Mouse (Mus musculus) neural tube, embryonic 11.5 days (tissue): ENCODE measurements around the gene Lcn10. TPM values are rescaled to one million over a fixed set of nuclear protein-coding genes. Genes with fewer than 3 reads are reported as not detected.
A peak's percentile ranks its signal among the peaks of the same experiment; 100 is the strongest.
"Not testable (repeated sequence)": the region's sequence is repeated elsewhere in the genome, so short reads cannot be mapped to it uniquely, and the experiment has no call there.

Experiments used
- ATAC-seq: fragments of 200-750 bp; cut with Nextera tagmentation; 2 replicates; pipeline ENCODE4 v1.8.0; 2017; ENCODE audit warnings: moderate number of reproducible peaks, mild to moderate bottlenecking, moderate TSS enrichment, moderate library complexity; ENCODE audit not compliant: insufficient read depth, low FRiP score, low TSS enrichment
- DNase-seq: peaks from one replicate; pipeline ENCODE4 v3.0.0-alpha.2; 2015; ENCODE audit warnings: low spot score
- H3K27ac ChIP-seq: fragments of 300-500 bp; sonication (generic); 2 replicates; pipeline ENCODE4 v1.5.1; 2014; ENCODE audit warnings: low read depth, mild to moderate bottlenecking, low read length
- H3K27me3 ChIP-seq: fragments of 300-500 bp; sonication (generic); 2 replicates; pipeline ENCODE4 v1.6.1; 2014; ENCODE audit warnings: mild to moderate bottlenecking, low read length, mixed read lengths; ENCODE audit not compliant: control insufficient read depth, insufficient read depth
- H3K36me3 ChIP-seq: fragments of 300-500 bp; sonication (generic); 2 replicates; pipeline ENCODE4 v1.6.1; 2014; ENCODE audit warnings: mild to moderate bottlenecking, low read length, moderate library complexity, mixed read lengths; ENCODE audit not compliant: control insufficient read depth, insufficient read depth
- H3K4me1 ChIP-seq: fragments of 300-500 bp; sonication (generic); 2 replicates; pipeline ENCODE4 v1.6.1; 2014; ENCODE audit warnings: low read length, mixed read lengths; ENCODE audit not compliant: control insufficient read depth, insufficient read depth
- H3K4me2 ChIP-seq: fragments of 300-500 bp; sonication (generic); 2 replicates; pipeline ENCODE4 v1.6.1; 2014; ENCODE audit warnings: low read depth, mild to moderate bottlenecking, moderate library complexity
- H3K4me3 ChIP-seq: fragments of 300-500 bp; sonication (generic); 2 replicates; pipeline ENCODE4 v1.5.1; 2014; ENCODE audit warnings: low read depth, low read length
- H3K9ac ChIP-seq: fragments of 300-500 bp; sonication (generic); 2 replicates; pipeline ENCODE4 v1.6.1; 2014; ENCODE audit warnings: mild to moderate bottlenecking, low read length
- H3K9me3 ChIP-seq: fragments of 300-500 bp; sonication (generic); 2 replicates; pipeline ENCODE4 v1.6.1; 2016; ENCODE audit warnings: low read length; ENCODE audit not compliant: control insufficient read depth
- WGBS: fragments of 180-500 bp; shearing (Covaris S2); extraction: QIAGEN DNeasy Blood & Tissue Kit; methylation state at CpG from one replicate; pipeline ENCODE4 v1.1.7; 2014; 5-methylcytosine and 5-hydroxymethylcytosine counted together
- polyA plus RNA-seq: library from polyadenylated mRNA; unstranded; fragments of >200 nt; fragmentation: Nextera tagmentation; extraction: Ambion mirVana; gene quantifications from 2 replicates; pipeline ENCODE4 v1.2.1, GENCODE M21; 2014

Lcn10 gene
- polyA plus RNA-seq, 1 experiment from 2014 or later = not detected

DNA sequence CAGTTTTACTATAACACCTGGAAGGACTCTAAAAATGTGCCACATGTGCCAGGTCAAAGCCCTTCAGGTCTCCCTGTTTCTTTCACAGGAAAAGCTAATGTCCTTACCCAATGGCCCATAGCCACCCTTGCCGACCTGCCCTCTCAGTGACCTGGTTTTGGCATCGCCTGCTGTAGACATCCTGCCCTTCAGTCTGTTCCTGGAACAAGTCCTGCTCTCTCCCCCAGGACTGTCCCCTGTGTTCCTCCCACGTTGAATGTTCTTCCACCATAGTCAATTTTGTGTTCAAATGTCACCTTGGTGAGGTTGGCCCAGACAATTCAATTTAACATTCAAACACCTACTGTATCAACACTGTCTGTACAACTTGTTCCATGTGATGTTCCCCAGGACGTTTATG, 14.4 kb downstream of the Lcn10 start:
- no peak overlapping the region for H3K4me3 ChIP-seq
- ATAC-seq = no peak
- H3K4me2 ChIP-seq = no peak overlapping the region
- H3K36me3 ChIP-seq = no peaks in the 10 kb centered on the region
- 71% methylated on average over 4 of the region's 4 CpGs for WGBS
- no peak for DNase-seq
- H3K9ac ChIP-seq = no peak overlapping the region
- H3K9me3 ChIP-seq = no peaks in the 10 kb centered on the region
- no peak overlapping the region for H3K27ac ChIP-seq
- H3K27me3 ChIP-seq = no peaks in the 10 kb centered on the region
- no peaks in the 10 kb centered on the region for H3K4me1 ChIP-seq

DNA sequence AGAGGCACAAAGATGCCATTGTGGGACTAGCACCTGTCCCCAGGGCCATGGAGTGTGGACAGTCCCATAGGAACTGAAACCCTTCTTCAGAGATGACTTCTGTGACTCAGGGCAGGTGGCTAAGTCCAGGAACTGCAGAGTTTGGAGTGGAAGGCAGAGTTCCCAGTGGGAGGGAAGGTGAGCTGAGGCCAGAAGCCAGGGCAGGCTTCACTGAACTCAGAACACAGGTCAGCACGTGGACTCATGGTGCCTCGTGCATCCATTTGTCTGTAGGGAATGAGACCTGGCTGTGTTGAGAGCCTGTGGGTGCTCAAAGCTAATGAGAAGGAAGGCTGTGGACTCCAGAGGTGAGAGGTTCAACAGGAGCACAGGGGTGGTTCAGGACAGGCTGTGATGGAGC, 16.2 kb downstream of the Lcn10 start:
- Histone ChIP-seq H3K4me1 (no peaks in the 10 kb centered on the region), H3K9me3 (no peaks in the 10 kb centered on the region), H3K4me3 (no peak overlapping the region), H3K27ac (no peak overlapping the region), H3K4me2 (no peak overlapping the region), H3K27me3 (no peaks in the 10 kb centered on the region), H3K9ac (no peak overlapping the region), H3K36me3 (no peaks in the 10 kb centered on the region)
- no peak for DNase-seq
- no peak for ATAC-seq
- 81% methylated on average over 2 of the region's 2 CpGs for WGBS

DNA sequence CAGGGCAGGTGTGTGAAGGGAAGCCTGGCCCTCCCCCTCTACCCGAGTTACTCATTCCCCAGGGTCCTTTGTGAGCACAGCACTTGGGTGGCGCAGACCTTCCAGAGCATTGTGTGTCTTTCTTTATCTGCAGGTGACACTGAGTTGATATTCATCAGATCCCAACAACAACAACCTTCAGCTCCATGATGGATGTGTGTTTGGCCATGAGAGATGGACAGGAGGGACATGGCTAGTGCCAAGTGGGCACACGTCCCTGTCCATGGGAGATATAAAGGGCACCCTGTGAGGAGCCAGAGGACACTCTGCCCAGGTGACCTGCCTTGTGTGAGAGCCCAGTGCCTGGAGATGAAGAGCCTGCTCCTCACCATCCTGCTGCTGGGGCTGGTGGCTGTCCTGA, 17.2 kb downstream of the Lcn10 start, which contains the start of gene Obp2a:
Gene Obp2a, plus strand, starts transcription at position 301 of the 400 bp plus-strand sequence.
- not testable (repeated sequence) for H3K4me3 ChIP-seq, H3K4me2 ChIP-seq, H3K36me3 ChIP-seq, H3K9me3 ChIP-seq, H3K27ac ChIP-seq, H3K27me3 ChIP-seq, DNase-seq, ATAC-seq, H3K9ac ChIP-seq, H3K4me1 ChIP-seq
- WGBS = 83% methylated on average over 3 of the region's 3 CpGs

DNA sequence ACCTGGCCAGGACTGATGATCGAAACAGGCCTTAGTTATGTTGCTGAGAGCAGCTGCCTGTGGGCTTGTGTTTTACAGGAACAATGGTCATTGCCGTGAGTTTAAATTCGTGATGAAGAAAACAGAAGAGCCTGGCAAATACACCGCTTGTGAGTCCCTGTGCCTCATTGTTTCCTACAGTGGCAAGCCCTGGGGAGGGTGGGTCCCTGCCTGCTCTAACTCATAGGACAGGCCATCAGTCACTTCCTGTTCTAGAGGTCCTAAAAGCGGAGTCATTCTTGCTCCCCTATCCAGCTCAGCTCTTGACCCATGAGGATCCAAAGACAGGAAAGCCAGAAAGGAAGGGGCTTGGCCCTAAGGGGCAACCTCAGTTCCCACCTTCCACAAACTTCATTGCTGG, 18.5 kb downstream of the Lcn10 start:
- Histone ChIP-seq H3K4me1 (no peaks in the 10 kb centered on the region), H3K9me3 (no peaks in the 10 kb centered on the region), H3K27me3 (no peaks in the 10 kb centered on the region), H3K9ac (no peak overlapping the region), H3K4me3 (no peak overlapping the region), H3K4me2 (no peak overlapping the region), H3K36me3 (no peaks in the 10 kb centered on the region), H3K27ac (no peak overlapping the region)
- WGBS = 79% methylated on average over 5 of the region's 5 CpGs
- ATAC-seq (no peak), DNase-seq (no peak)

DNA sequence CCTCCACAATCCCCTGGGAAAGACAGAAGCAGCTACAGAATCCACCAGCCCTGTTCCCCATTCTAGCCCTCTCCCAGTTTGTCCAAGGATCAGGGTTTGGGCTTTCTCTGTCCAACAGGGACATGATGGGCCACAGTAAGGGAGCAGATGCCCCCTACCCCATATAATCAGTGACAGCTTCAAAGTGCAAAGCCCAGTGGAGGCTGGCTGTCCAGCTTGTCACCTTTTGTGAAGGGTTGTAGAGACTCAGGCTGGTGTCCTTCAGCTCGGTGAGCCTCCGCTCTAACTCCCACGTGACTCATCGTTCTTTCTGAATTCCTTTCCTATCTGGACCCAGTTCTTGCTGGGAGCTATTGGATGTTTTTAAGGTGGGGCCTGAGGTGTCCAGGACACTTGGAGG, 21.2 kb downstream of the Lcn10 start:
- H3K27ac ChIP-seq = no peak overlapping the region
- H3K4me1 ChIP-seq = 0 out of 2 replicates have a peak, but pooled peaks cover 3% of the 10 kb centered on the region
- H3K4me2 ChIP-seq = no peak overlapping the region
- no peaks in the 10 kb centered on the region for H3K27me3 ChIP-seq
- no peaks in the 10 kb centered on the region for H3K9me3 ChIP-seq
- ATAC-seq = no peak
- DNase-seq = no peak
- no peaks in the 10 kb centered on the region for H3K36me3 ChIP-seq
- 85% methylated on average over 4 of the region's 4 CpGs for WGBS
- no peak overlapping the region for H3K4me3 ChIP-seq
- no peak overlapping the region for H3K9ac ChIP-seq

DNA sequence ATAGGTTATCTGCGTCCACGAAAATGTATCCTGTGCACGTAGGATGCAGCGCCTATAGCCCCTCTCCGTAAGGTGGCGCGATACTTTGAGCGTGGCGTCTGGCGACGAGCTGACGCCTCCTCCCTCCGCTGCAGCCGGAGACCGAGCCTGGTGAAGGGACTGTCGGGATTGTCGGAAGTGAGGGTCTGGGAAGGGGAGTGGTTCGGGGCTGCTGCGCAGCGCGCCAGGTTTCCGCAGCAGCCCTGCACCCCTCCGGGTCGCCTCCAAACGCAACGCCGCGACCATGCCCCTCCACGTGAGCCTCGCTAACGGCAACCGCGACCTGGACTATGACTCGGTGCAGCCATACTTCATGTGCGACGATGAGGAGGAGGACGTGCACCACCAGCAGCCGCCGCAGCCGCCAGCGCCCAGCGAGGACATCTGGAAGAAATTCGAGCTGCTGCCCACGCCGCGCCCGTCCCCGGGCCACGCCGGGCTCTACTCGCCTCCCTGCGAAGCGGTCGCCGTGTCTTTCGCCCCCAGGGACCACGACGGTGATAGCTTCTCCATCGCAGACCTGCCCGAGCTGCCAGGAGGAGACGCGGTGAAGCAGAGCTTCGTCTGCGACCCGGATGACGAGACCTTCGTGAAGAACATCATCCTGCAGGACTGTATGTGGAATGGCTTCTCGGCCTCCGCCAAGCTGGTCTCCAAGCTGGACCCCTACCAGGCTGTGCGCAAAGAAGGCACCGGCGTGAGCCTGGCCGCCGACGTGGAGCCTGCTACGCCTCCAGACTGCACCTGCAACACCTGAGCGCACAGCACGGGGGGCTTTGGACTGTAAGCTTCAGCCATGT, 24.3 kb downstream of the Lcn10 start, which contains the start of gene Bmyc:
Gene Bmyc, plus strand, starts transcription at position 97 of the 839 bp plus-strand sequence.
- H3K27me3 ChIP-seq = no peaks in the 10 kb centered on the region
- WGBS = under 1% methylated on average over 75 of the region's 78 CpGs
- H3K36me3 ChIP-seq = no peaks in the 10 kb centered on the region
- ATAC-seq (peak; percentile 88), DNase-seq (peak; percentile 90)
- peak within 1 kb of the TSS; percentile 75 for H3K9ac ChIP-seq
- peak within 1 kb of the TSS; percentile 55 for H3K4me3 ChIP-seq
- peak within 1 kb of the TSS; percentile 73 for H3K27ac ChIP-seq
- peak within 1 kb of the TSS; percentile 88 for H3K4me2 ChIP-seq
- 0 out of 2 replicates have a peak, but pooled peaks cover 3% of the 10 kb centered on the region for H3K4me1 ChIP-seq
- no peaks in the 10 kb centered on the region for H3K9me3 ChIP-seq

DNA sequence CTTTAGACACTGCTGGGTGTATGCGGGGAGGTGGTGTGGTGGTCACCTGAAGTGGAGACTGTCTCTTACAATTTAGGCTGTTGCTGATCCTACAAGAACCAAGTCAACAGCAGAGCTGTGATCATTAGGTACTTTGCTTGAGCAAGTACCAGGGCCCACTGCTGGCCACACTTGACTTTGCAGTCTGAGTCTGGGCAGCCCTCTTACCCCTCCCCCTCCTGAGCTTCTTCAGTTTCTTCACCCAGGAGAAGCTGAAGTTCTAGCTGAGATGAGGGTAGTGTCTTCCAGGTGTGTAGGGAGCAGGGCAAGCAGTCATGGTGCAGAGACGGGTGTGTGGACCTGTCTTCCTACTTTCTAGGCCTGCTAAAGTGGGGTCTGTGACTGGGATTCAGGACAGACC, 25.6 kb downstream of the Lcn10 start:
- no peaks in the 10 kb centered on the region for H3K9me3 ChIP-seq
- H3K36me3 ChIP-seq = no peaks in the 10 kb centered on the region
- H3K4me1 ChIP-seq = 0 out of 2 replicates have a peak, but pooled peaks cover 3% of the 10 kb centered on the region
- H3K27me3 ChIP-seq = no peaks in the 10 kb centered on the region
- WGBS = 81% methylated on average over 2 of the region's 2 CpGs
- H3K27ac ChIP-seq = no peak overlapping the region
- peak; percentile 39 for DNase-seq
- H3K4me2 ChIP-seq = no peak overlapping the region
- no peak for ATAC-seq
- H3K9ac ChIP-seq = no peak overlapping the region
- no peak overlapping the region for H3K4me3 ChIP-seq

DNA sequence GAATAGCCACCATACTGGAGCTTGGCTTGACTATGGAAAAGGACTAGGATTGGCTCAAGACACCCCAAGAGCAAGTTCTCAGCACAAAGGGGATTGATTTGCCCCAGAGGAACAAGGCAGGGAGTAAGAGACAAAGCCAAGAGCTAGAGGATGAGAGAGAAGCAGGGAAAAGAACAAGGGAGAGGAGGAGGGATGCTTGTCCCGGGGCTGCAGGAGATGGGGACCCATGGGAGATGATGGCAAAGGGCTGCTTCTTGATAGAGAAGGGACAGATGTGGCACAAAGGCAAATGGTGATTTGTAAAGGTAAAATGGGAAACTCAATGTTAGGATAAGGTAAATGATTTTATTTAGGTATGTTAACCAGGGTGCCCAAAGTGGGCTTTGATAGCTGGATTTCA, 26.5 kb downstream of the Lcn10 start:
- H3K9me3 ChIP-seq, H3K27me3 ChIP-seq, H3K4me1 ChIP-seq, DNase-seq, H3K27ac ChIP-seq, H3K4me3 ChIP-seq, H3K4me2 ChIP-seq, ATAC-seq, H3K36me3 ChIP-seq, H3K9ac ChIP-seq: not testable (repeated sequence)
- 94% methylated on average over 1 of the region's 1 CpGs for WGBS

DNA sequence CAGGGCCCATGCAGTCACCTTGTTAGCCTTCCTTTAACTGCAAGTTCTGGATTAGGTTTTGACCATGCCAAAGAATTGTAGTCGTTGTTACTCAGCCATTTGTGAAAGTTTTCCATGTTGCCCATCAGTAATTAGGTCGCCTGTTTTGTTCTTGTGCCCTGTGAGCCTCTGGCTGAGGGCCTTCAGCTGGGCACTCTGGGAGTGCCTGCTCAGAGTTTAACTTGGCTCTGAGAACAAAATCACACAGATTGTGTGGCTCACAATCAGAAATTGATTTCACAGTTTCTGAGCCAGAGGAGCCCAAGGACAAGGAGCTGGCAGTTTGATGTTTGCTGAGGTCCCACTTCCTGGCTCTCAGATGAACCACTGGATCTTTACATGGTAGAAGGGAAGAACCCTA, 27.3 kb downstream of the Lcn10 start:
- 81% methylated on average over 2 of the region's 2 CpGs for whole genome bisulfite sequencing
- not testable (repeated sequence) for H3K4me1 ChIP-seq, H3K27ac ChIP-seq, H3K36me3 ChIP-seq, H3K4me3 ChIP-seq, H3K4me2 ChIP-seq, ATAC-seq, DNase-seq, H3K27me3 ChIP-seq, H3K9ac ChIP-seq, H3K9me3 ChIP-seq
